Mouse (Mus musculus) spleen, adult 2 months (tissue): ENCODE measurements around the gene Olfr1505. TPM values are rescaled to one million over a fixed set of nuclear protein-coding genes. Genes with fewer than 3 reads are reported as not detected.

Experiments
- DNase-seq, 2 experiments: peaks; one replicate each; pipeline versions ENCODE4 v3.0.0 to v3.0.0-alpha.2; 2012 to 2021; ENCODE audit warnings: low spot score in 2 of 2, low read depth in 1 of 2
- H3K27ac ChIP-seq: fragments of 200-500 bp; 2 replicates; pipeline ENCODE4 v1.5.1; 2012; ENCODE audit warnings: low read length, inconsistent platforms; ENCODE audit not compliant: insufficient read depth
- H3K27me3 ChIP-seq: fragments of 200-500 bp; 2 replicates; pipeline ENCODE4 v1.6.1; 2012; ENCODE audit warnings: mild to moderate bottlenecking, moderate library complexity, low read length, inconsistent platforms; ENCODE audit not compliant: control insufficient read depth, insufficient read depth
- H3K36me3 ChIP-seq: fragments of 200-500 bp; 2 replicates; pipeline ENCODE4 v1.6.1; 2012; ENCODE audit warnings: mild to moderate bottlenecking, low read length, inconsistent platforms; ENCODE audit not compliant: control insufficient read depth, insufficient read depth
- H3K4me1 ChIP-seq: fragments of 200-500 bp; 2 replicates; pipeline ENCODE4 v1.6.1; 2011; ENCODE audit warnings: inconsistent platforms; ENCODE audit not compliant: control insufficient read depth, insufficient read depth, insufficient read length
- H3K4me3 ChIP-seq: fragments of 200-500 bp; 2 replicates; pipeline ENCODE4 v1.5.1; 2011; ENCODE audit warnings: mild to moderate bottlenecking, inconsistent platforms; ENCODE audit not compliant: insufficient read depth, insufficient read length; ENCODE audit errors: extremely low read depth
- CTCF ChIP-seq: fragments of 200-500 bp; IDR thresholded peaks from 2 replicates; pipeline ENCODE4 v1.5.1; 2011; ENCODE audit warnings: mild to moderate bottlenecking, inconsistent platforms; ENCODE audit not compliant: insufficient read depth, insufficient read length, insufficient replicate concordance; ENCODE audit errors: extremely low read depth
- POLR2A ChIP-seq: fragments of 200-500 bp; IDR thresholded peaks from 2 replicates; pipeline ENCODE4 v1.6.1; 2011; ENCODE audit warnings: low read depth, low read length, inconsistent platforms
- WGBS: fragments of 180-500 bp; shearing (Covaris S2); methylation state at CpG from one replicate; pipeline ENCODE4 v1.1.7; 2018; 5-methylcytosine and 5-hydroxymethylcytosine counted together
- polyA plus RNA-seq: library from polyadenylated mRNA; depleted of rRNA; stranded (reverse); fragments of >200 nt; gene quantifications from 2 replicates; pipeline ENCODE4 v1.2.3, GENCODE M21; 2012; rRNA removed

The Olfr1505 gene
- not detected in 2 replicates for polyA plus RNA-seq

- H3K27me3 ChIP-seq: no peaks in the 10 kb centered on the region
- no peaks in the 10 kb centered on the region for H3K36me3 ChIP-seq
- H3K4me1 ChIP-seq: no peaks in the 10 kb centered on the region
- DNase-seq: no peak
- 75% methylated on average over 2 of the region's 2 CpGs for WGBS
- TF ChIP-seq CTCF (no peak), POLR2A (no peak)
- no peak within 1 kb of the TSS for H3K4me3 ChIP-seq
- H3K27ac ChIP-seq: no peak within 1 kb of the TSS
These were observed at the start of gene Olfr1505 for GRCm38 (mm10) chr19:13913230-13913629. Gene Olfr1505 (plus strand): TSS chr19:13913530.

- Histone ChIP-seq H3K27me3 (no peaks in the 10 kb centered on the region), H3K4me3 (no peak within 1 kb of the TSS; the same call in 1 of the 2 replicates), H3K4me1 (no peaks in the 10 kb centered on the region), H3K36me3 (no peaks in the 10 kb centered on the region), H3K27ac (no peak within 1 kb of the TSS)
- TF ChIP-seq CTCF: no peak
- TF ChIP-seq POLR2A: no peak
- no peak for DNase-seq
- WGBS: 54% methylated on average over 1 of the region's 1 CpGs
These were observed 15.5 kb upstream of the Olfr1505 start, which contains the start of gene Olfr1504 for GRCm38 (mm10) chr19:13897828-13898227. Gene Olfr1504 (minus strand): TSS chr19:13897928.

Other genes starting within 250 kb of the Olfr1505 start
- not detected in 2 replicates for gene Olfr1491, start 216.3 kb upstream of the Olfr1505 start, polyA plus RNA-seq
- gene Olfr1493-ps1, start 190.3 kb upstream of the Olfr1505 start, polyA plus RNA-seq: not detected in 2 replicates
- gene Olfr1494, start 173.8 kb upstream of the Olfr1505 start, polyA plus RNA-seq: not detected in 2 replicates
- not detected in 2 replicates for gene Olfr1495, start 148.9 kb upstream of the Olfr1505 start, polyA plus RNA-seq
- not detected in 2 replicates for gene Olfr1496, start 135.7 kb upstream of the Olfr1505 start, polyA plus RNA-seq
- gene Olfr1497, start 115.3 kb upstream of the Olfr1505 start, polyA plus RNA-seq: not detected in 2 replicates
- gene Olfr1499, start 94.1 kb upstream of the Olfr1505 start, polyA plus RNA-seq: not detected in 2 replicates
- not detected in 2 replicates for gene Olfr1500, start 83.0 kb upstream of the Olfr1505 start, polyA plus RNA-seq
- not detected in 2 replicates for gene Olfr1501, start 62.8 kb upstream of the Olfr1505 start, polyA plus RNA-seq
- gene Olfr1502, start 51.7 kb upstream of the Olfr1505 start, polyA plus RNA-seq: not detected in 2 replicates
- not detected in 2 replicates for gene Olfr1504, start 15.6 kb upstream of the Olfr1505 start, polyA plus RNA-seq